Mouse (Mus musculus) liver, postnatal 0 days (tissue): ENCODE measurements around the gene Olfr1102.

Source experiments
- CTCF ChIP-seq: sonication (generic); IDR thresholded peaks from 2 replicates; pipeline ENCODE4 v1.5.1; 2016; ENCODE audit warnings: antibody characterized with exemption, low read depth
- EP300 ChIP-seq: IDR thresholded peaks from 2 replicates; pipeline ENCODE4 v1.6.1; 2016; ENCODE audit warnings: antibody characterized with exemption, low read depth, mild to moderate bottlenecking

GRCm38 (mm10) chr2:86991121-86991520, 7.1 kb upstream of the Olfr1102 start, which contains the start of gene Olfr1101:
- TF ChIP-seq CTCF (no peak), EP300 (no peak)
